Mouse (Mus musculus) layer of hippocampus, adult 6 months (tissue): ENCODE data around the gene Dcdc2a. TPM values are rescaled to one million over a fixed set of nuclear protein-coding genes. Genes with fewer than 3 reads are reported as not detected.

ENCODE experiments used
- long read RNA-seq, 2 experiments: library from polyadenylated mRNA; unstranded; transcript quantifications; one replicate each; pipeline ENCODE4 v2.0.0; 2019 to 2020
- polyA plus RNA-seq: library from polyadenylated mRNA; unstranded; fragments of <200 nt; fragmentation: Nextera tagmentation; gene quantifications from 2 replicates; pipeline ENCODE4 v1.2.3, GENCODE M21; 2021

The Dcdc2a gene
- 6.2 and 7.2 TPM in 2 replicates for polyA plus RNA-seq
- long read RNA-seq, experiment 1, full-length matches to known transcripts, result 7 of 11 reads
- long read RNA-seq, experiment 1, partial matches to known transcripts, result 2 of 11 reads
- long read RNA-seq, experiment 1, other reads (novel, unspliced or antisense), result 2 of 11 reads
- long read RNA-seq, experiment 2, full-length matches to known transcripts, result 23 of 26 reads
- long read RNA-seq, experiment 2, partial matches to known transcripts, result 0 of 26 reads
- long read RNA-seq, experiment 2, other reads (novel, unspliced or antisense), result 3 of 26 reads

DNA sequence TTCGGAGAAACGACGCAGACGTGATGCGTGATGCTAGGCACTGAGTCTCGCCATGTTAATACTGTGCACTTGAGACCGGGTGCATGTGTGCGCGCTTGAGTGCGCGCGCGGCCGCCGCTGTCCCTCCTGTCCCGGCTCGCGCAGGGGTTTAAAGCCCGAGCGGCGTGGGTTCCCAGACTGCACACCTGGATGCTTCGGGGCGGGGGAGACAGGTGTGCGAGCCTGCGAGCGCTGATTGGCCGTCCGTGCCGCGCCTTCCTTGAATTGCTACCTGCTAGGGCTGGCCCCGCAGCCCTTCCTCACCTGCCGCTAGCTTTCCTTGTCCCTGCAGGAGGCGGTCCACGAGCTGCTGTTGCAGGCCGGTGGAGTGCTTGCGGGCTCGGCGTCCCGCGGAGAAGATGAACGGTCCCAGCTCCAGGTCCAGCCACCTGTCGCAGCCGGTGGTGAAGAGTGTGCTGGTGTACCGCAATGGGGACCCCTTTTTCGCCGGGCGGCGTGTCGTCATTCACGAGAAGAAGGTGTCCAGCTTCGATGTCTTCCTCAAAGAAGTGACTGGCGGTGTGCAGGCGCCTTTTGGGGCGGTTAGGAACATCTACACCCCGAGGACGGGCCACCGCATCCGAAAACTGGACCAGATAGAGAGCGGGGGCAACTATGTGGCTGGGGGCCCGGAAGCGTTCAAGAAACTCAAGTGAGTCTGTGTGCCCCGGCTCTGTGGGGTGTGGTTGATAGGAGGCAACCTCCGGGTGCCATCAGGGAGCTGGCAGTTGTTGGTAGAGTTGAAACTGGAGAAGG is at the start of gene Dcdc2a:
Dcdc2a (plus strand) TSS at position 132 of the 795 bp plus-strand sequence.

DNA sequence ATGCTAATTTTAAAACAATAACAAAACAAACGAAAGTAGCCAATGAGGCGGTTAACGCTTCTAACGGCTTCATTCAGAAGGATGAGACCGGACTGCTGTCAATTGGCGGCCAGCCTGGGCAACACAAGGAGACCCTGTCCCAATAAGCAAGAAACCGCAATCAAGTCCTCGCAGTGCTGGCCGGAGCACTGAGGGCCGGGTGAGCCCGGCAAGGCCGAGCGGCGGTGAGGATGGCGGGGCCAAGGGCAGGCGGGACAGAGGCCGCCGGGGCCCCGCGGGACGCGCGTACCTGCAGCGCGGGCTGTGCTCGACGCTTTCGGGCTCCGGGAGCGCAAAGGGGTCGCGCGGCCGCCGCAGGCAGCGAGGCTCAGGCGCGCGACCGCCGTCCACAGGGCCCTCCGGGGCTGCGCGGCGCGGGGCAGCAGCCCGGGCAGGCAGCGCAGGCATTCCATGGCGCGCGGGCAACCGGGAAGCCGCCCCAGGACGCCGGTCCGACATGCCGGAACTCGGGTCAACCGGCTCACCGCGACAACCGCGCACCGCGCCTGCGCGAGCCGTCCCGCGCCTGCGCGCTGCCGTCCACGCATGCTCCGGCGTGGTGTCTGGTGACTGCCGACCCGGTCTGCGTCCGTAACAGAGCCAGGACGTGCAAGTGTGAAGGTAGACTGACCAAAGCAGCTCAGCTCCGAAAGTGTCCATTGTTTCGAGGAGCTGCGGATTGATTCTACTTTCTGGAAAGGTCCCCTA is 35.8 kb upstream of the Dcdc2a start, which contains the start of gene Mrs2:
Mrs2 (minus strand) TSS at position 587 of the 747 bp plus-strand sequence.

Other genes starting within 250 kb of the Dcdc2a start
- gene Acot13, start 224.5 kb upstream of the Dcdc2a start, polyA plus RNA-seq, result 297 and 317 TPM in 2 replicates
- gene Tdp2, start 224.3 kb upstream of the Dcdc2a start, polyA plus RNA-seq, result 15.9 and 16.3 TPM in 2 replicates
- gene D130043K22Rik, start 210.9 kb upstream of the Dcdc2a start, polyA plus RNA-seq, result 6.2 and 6.3 TPM in 2 replicates
- gene Aldh5a1, start 118.3 kb upstream of the Dcdc2a start, polyA plus RNA-seq, result 12.5 and 14.2 TPM in 2 replicates
- gene Gpld1, start 112.9 kb upstream of the Dcdc2a start, polyA plus RNA-seq, result 9.7 and 9.8 TPM in 2 replicates
- gene Mrs2, start 35.6 kb upstream of the Dcdc2a start, polyA plus RNA-seq, result 22.7 and 36.7 TPM in 2 replicates
- 246 and 260 TPM in 2 replicates for gene Nrsn1, start 214.5 kb downstream of the Dcdc2a start, polyA plus RNA-seq